12 mouse cellular contexts compared by ENCODE assay signal in genomic region chr5:146479564-146479963, GRCm38 (mm10). TPM values are rescaled to one million over a fixed set of nuclear protein-coding genes. Genes with fewer than 3 reads are reported as not detected.
DNase-seq lines count a peak whose midpoint lies in the region; ATAC-seq and TF ChIP-seq lines count a peak whose summit lies in the region.
"Not testable (repeated sequence)": the region's sequence is repeated elsewhere in the genome, so short reads cannot be mapped to it uniquely, and the experiment has no call there.
"Had no signal": no experiment of that assay in that cellular context is flagged by ENCODE, and none has a peak within 500 bp of the region (broad histone marks: within the 10 kb centered on the region; RNA-seq: fewer than 3 reads in every experiment).

No protein-coding gene starts in this region.

- H3K4me2 ChIP-seq in forebrain, embryonic 11.5 days (ENCODE audit: low read depth, low read length, severe bottlenecking); hindbrain, postnatal 0 days (ENCODE audit: low read depth, low read length); liver, postnatal 0 days (ENCODE audit: low read depth, low read length): not testable (repeated sequence)

- 16% methylated on average over 4 of the region's 4 CpGs for WGBS in forebrain, embryonic 11.5 days
- 8% methylated on average over 4 of the region's 4 CpGs for WGBS in hindbrain, postnatal 0 days
- 7% methylated on average over 4 of the region's 4 CpGs for WGBS in liver, postnatal 0 days (ENCODE audit: insufficient replicate concordance)

- H3K4me1 ChIP-seq in forebrain, embryonic 11.5 days (replicated peaks; ENCODE audit: control insufficient read depth, insufficient read depth, low read length); hindbrain, postnatal 0 days (ENCODE audit: insufficient read depth, low read length); liver, postnatal 0 days (ENCODE audit: insufficient read depth): not testable (repeated sequence)

- not testable (repeated sequence) for H3K36me3 ChIP-seq in forebrain, embryonic 11.5 days (ENCODE audit: control insufficient read depth, insufficient read depth, low read length); hindbrain, postnatal 0 days (ENCODE audit: insufficient read depth, low read length); liver, postnatal 0 days (replicated peaks; ENCODE audit: insufficient read depth, low read length)

- not testable (repeated sequence) for TF ChIP-seq EP300 in liver, postnatal 0 days (IDR thresholded peaks at IDR 0.05; ENCODE audit: low read depth)

- not testable (repeated sequence) for H3K4me3 ChIP-seq in forebrain, embryonic 11.5 days (ENCODE audit: low read depth, low read length); hindbrain, postnatal 0 days (ENCODE audit: low read length); liver, postnatal 0 days (ENCODE audit: low read depth, low read length)

- not testable (repeated sequence) for ATAC-seq in Patski; forebrain, embryonic 11.5 days (replicated peaks; ENCODE audit: low FRiP score); hindbrain, postnatal 0 days; liver, postnatal 0 days

- H3K27me3 ChIP-seq in Patski; forebrain, embryonic 11.5 days (ENCODE audit: control insufficient read depth, insufficient read depth, low read length); hindbrain, postnatal 0 days (ENCODE audit: insufficient read depth, low read length); liver, postnatal 0 days (ENCODE audit: insufficient read depth, low read length): not testable (repeated sequence)

- CTCF ChIA-PET in Patski (lab: Charles Lee), result not testable (repeated sequence)

- not testable (repeated sequence) for H3K9me3 ChIP-seq in forebrain, embryonic 11.5 days (ENCODE audit: control insufficient read depth, low read length); hindbrain, postnatal 0 days (ENCODE audit: low read length); liver, postnatal 0 days (ENCODE audit: low read length)

- not testable (repeated sequence) for H3K9ac ChIP-seq in forebrain, embryonic 11.5 days (ENCODE audit: low read length); hindbrain, postnatal 0 days (replicated peaks; ENCODE audit: low read length); liver, postnatal 0 days (replicated peaks)

- TF ChIP-seq CTCF in Patski (IDR thresholded peaks at IDR 0.05), result peak; percentile 72
- peak; percentile 75 for TF ChIP-seq CTCF in hindbrain, postnatal 0 days (IDR thresholded peaks at IDR 0.05; ENCODE audit: low read depth)
- TF ChIP-seq CTCF in liver, postnatal 0 days (IDR thresholded peaks at IDR 0.05; ENCODE audit: low read depth), result peak; percentile 63

- H3K27ac ChIP-seq in forebrain, embryonic 11.5 days (ENCODE audit: low read depth, low read length); hindbrain, postnatal 0 days; liver, postnatal 0 days (ENCODE audit: low read depth): not testable (repeated sequence)

- DNase-seq in Patski (ENCODE audit: low read depth, low spot score); hindbrain, postnatal 0 days (ENCODE audit: low spot score); liver, postnatal 0 days: not testable (repeated sequence)
- peak; percentile 44 for DNase-seq in c-Kit-positive CD71-positive TER-119-positive erythroid progenitor cells, embryonic 14.5 days (ENCODE audit: low spot score)
- DNase-seq in forebrain, embryonic 11.5 days (ENCODE audit: low spot score), result peak; percentile 38
- DNase-seq in layer of hippocampus, adult 9-11 months, result peak; percentile 25
- DNase-seq in retina, postnatal 1 day, result peak; percentile 28
- DNase-seq in urinary bladder, postnatal 14 days (ENCODE audit: low spot score), result peak; percentile 11

- in situ Hi-C loops in Patski (cut with MboI; ENCODE audit: low pct_unique_long_range_greater_than_20kb), result loop anchor here (5.0 kb wide), 1 partner anchor 102 kb away; no protein-coding TSS in a partner anchor

- POLR2A ChIA-PET in Patski (lab: Charles Lee), result not testable (repeated sequence)

RNA-seq across cellular contexts. Expression of gene Gm6408, which starts 2.2 kb away (rescaled TPM):
- polyA plus RNA-seq in Patski (2021), result not detected
- not detected in 2 replicates for polyA plus RNA-seq in forebrain, embryonic 11.5 days (2014; fragmentation: Nextera tagmentation; extraction: Ambion mirVana)
- 0.63 TPM in 1 of 2 replicates, not detected in the other for total RNA-seq in hindbrain, postnatal 0 days (2014; rRNA removed)
- polyA plus RNA-seq in hindbrain, postnatal 0 days (2015; fragmentation: Nextera tagmentation; extraction: Ambion mirVana), result not detected in 2 replicates
- not detected in 2 replicates for polyA plus RNA-seq in liver, postnatal 0 days (2015; fragmentation: Nextera tagmentation; extraction: Ambion mirVana)
- total RNA-seq: ES-E14; left cerebral cortex, postnatal 10 days had no signal
- polyA plus RNA-seq: embryonic facial prominence, embryonic 14.5 days; heart, embryonic 10.5 days had no signal

RNA-seq across cellular contexts. Expression of gene Gm6370, which starts 11.6 kb away (rescaled TPM):
- polyA plus RNA-seq in Patski (2021), result not detected
- polyA plus RNA-seq in forebrain, embryonic 11.5 days (2014; fragmentation: Nextera tagmentation; extraction: Ambion mirVana), result not detected in 2 replicates
- total RNA-seq in hindbrain, postnatal 0 days (2014; rRNA removed), result not detected in 2 replicates
- polyA plus RNA-seq in hindbrain, postnatal 0 days (2015; fragmentation: Nextera tagmentation; extraction: Ambion mirVana), result not detected in 2 replicates
- not detected in 2 replicates for polyA plus RNA-seq in liver, postnatal 0 days (2015; fragmentation: Nextera tagmentation; extraction: Ambion mirVana)
- total RNA-seq: ES-E14; left cerebral cortex, postnatal 10 days had no signal
- polyA plus RNA-seq: embryonic facial prominence, embryonic 14.5 days; heart, embryonic 10.5 days had no signal

RNA-seq across cellular contexts. Expression of gene 4930449I24Rik, which starts 22.6 kb away (rescaled TPM):
- not detected for polyA plus RNA-seq in Patski (2021)
- not detected in 2 replicates for polyA plus RNA-seq in forebrain, embryonic 11.5 days (2014; fragmentation: Nextera tagmentation; extraction: Ambion mirVana)
- not detected in 2 replicates for total RNA-seq in hindbrain, postnatal 0 days (2014; rRNA removed)
- polyA plus RNA-seq in hindbrain, postnatal 0 days (2015; fragmentation: Nextera tagmentation; extraction: Ambion mirVana), result not detected in 2 replicates
- not detected in 2 replicates for polyA plus RNA-seq in liver, postnatal 0 days (2015; fragmentation: Nextera tagmentation; extraction: Ambion mirVana)
- total RNA-seq: ES-E14; left cerebral cortex, postnatal 10 days had no signal
- polyA plus RNA-seq: embryonic facial prominence, embryonic 14.5 days; heart, embryonic 10.5 days had no signal

RNA-seq across cellular contexts. Expression of gene Gm3402, which starts 34.4 kb away (rescaled TPM):
- not detected for polyA plus RNA-seq in Patski (2021)
- polyA plus RNA-seq in forebrain, embryonic 11.5 days (2014; fragmentation: Nextera tagmentation; extraction: Ambion mirVana), result not detected in 2 replicates
- total RNA-seq in hindbrain, postnatal 0 days (2014; rRNA removed), result not detected in 2 replicates
- polyA plus RNA-seq in hindbrain, postnatal 0 days (2015; fragmentation: Nextera tagmentation; extraction: Ambion mirVana), result not detected in 2 replicates
- polyA plus RNA-seq in liver, postnatal 0 days (2015; fragmentation: Nextera tagmentation; extraction: Ambion mirVana), result not detected in 2 replicates
- total RNA-seq: ES-E14; left cerebral cortex, postnatal 10 days had no signal
- polyA plus RNA-seq: embryonic facial prominence, embryonic 14.5 days; heart, embryonic 10.5 days had no signal

RNA-seq across cellular contexts. Expression of gene Gm3404, which starts 46.0 kb away (rescaled TPM):
- not detected for polyA plus RNA-seq in Patski (2021)
- not detected in 2 replicates for polyA plus RNA-seq in forebrain, embryonic 11.5 days (2014; fragmentation: Nextera tagmentation; extraction: Ambion mirVana)
- total RNA-seq in hindbrain, postnatal 0 days (2014; rRNA removed), result not detected in 2 replicates
- polyA plus RNA-seq in hindbrain, postnatal 0 days (2015; fragmentation: Nextera tagmentation; extraction: Ambion mirVana), result not detected in 2 replicates
- polyA plus RNA-seq in liver, postnatal 0 days (2015; fragmentation: Nextera tagmentation; extraction: Ambion mirVana), result not detected in 2 replicates
- total RNA-seq: ES-E14; left cerebral cortex, postnatal 10 days had no signal
- polyA plus RNA-seq: embryonic facial prominence, embryonic 14.5 days; heart, embryonic 10.5 days had no signal
